Mouse (Mus musculus): ENCODE measurements around the gene Comtd1.

The Comtd1 gene

GRCm38 (mm10) chr14:21831830-21832403 lies 16.9 kb downstream of the Comtd1 start:
- peak in 1 of 2 experiments; percentile 43 for DNase-seq (ENCODE audit: low spot score in 2 of 2)

GRCm38 (mm10) chr14:21830876-21831767 lies 17.7 kb downstream of the Comtd1 start:
- DNase-seq (ENCODE audit: low spot score in 2 of 2) = peak; percentile 95

GRCm38 (mm10) chr14:21825786-21826491 lies 22.8 kb downstream of the Comtd1 start:
- no peak for DNase-seq (ENCODE audit: low spot score in 2 of 2)

GRCm38 (mm10) chr14:21824938-21825337 lies 23.8 kb downstream of the Comtd1 start, which contains the start of gene Vdac2:
TSS of gene Vdac2 (plus strand) at chr14:21825238.
- DNase-seq (ENCODE audit: low spot score in 2 of 2) = no peak

GRCm38 (mm10) chr14:21823897-21824296 lies 24.9 kb downstream of the Comtd1 start:
- no peak for DNase-seq (ENCODE audit: low spot score in 2 of 2)

- DNase-seq (ENCODE audit: low spot score in 2 of 2) = no peak
Observed at GRCm38 (mm10) chr14:21822795-21823374, 25.9 kb downstream of the Comtd1 start.

- no peak for DNase-seq (ENCODE audit: low spot score in 2 of 2)
Observed at GRCm38 (mm10) chr14:21822307-21822706, 26.5 kb downstream of the Comtd1 start.

- DNase-seq (ENCODE audit: low spot score in 2 of 2) = no peak
Observed at GRCm38 (mm10) chr14:21820880-21821505, 27.8 kb downstream of the Comtd1 start.

- DNase-seq (ENCODE audit: low spot score in 2 of 2) = no peak
Observed at GRCm38 (mm10) chr14:21817453-21817852, 31.3 kb downstream of the Comtd1 start.

GRCm38 (mm10) chr14:21816255-21816654 lies 32.5 kb downstream of the Comtd1 start:
- no peak for DNase-seq (ENCODE audit: low spot score in 2 of 2)

- no peak for DNase-seq (ENCODE audit: low spot score in 2 of 2)
Observed at GRCm38 (mm10) chr14:21814606-21815005, 34.2 kb downstream of the Comtd1 start.

GRCm38 (mm10) chr14:21813847-21814246 lies 34.9 kb downstream of the Comtd1 start:
- no peak for DNase-seq (ENCODE audit: low spot score in 2 of 2)

- no peak for DNase-seq (ENCODE audit: low spot score in 2 of 2)
Observed at GRCm38 (mm10) chr14:21813216-21813615, 35.6 kb downstream of the Comtd1 start.

- DNase-seq (ENCODE audit: low spot score in 2 of 2) = peak; percentile 35 to 73
Observed at GRCm38 (mm10) chr14:21812590-21813162, 36.1 kb downstream of the Comtd1 start.

- DNase-seq (ENCODE audit: low spot score in 2 of 2) = no peak
Observed at GRCm38 (mm10) chr14:21811744-21812393, 36.9 kb downstream of the Comtd1 start.

- DNase-seq (ENCODE audit: low spot score in 2 of 2) = no peak
Observed at GRCm38 (mm10) chr14:21811301-21811700, 37.5 kb downstream of the Comtd1 start.

GRCm38 (mm10) chr14:21809418-21809817 lies 39.4 kb downstream of the Comtd1 start:
- DNase-seq (ENCODE audit: low spot score in 2 of 2) = no peak

GRCm38 (mm10) chr14:21808208-21808922 lies 40.4 kb downstream of the Comtd1 start:
- no peak for DNase-seq (ENCODE audit: low spot score in 2 of 2)

GRCm38 (mm10) chr14:21806631-21807160 lies 42.1 kb downstream of the Comtd1 start:
- no peak for DNase-seq (ENCODE audit: low spot score in 2 of 2)

- DNase-seq (ENCODE audit: low spot score in 2 of 2) = no peak
Observed at GRCm38 (mm10) chr14:21806203-21806602, 42.6 kb downstream of the Comtd1 start.
